Mouse (Mus musculus) R1 (cell line): ENCODE data around the gene Nemp1.

Source experiments
- DNase-seq: peaks from one replicate; pipeline ENCODE4 v3.0.0-alpha.2; 2018; ENCODE audit warnings: low read depth, low spot score

Nemp1 gene

GRCm38 (mm10) chr10:127721671-127722418 lies 55.1 kb downstream of the Nemp1 start:
- no peak for DNase-seq

- no peak for DNase-seq
Observed at GRCm38 (mm10) chr10:127724178-127724577, 57.5 kb downstream of the Nemp1 start, which contains the start of gene Tac2. Gene Tac2, plus strand, starts transcription at chr10:127724478.

- DNase-seq: no peak
Observed at GRCm38 (mm10) chr10:127725136-127725535, 58.4 kb downstream of the Nemp1 start.

GRCm38 (mm10) chr10:127728437-127728836 lies 61.7 kb downstream of the Nemp1 start:
- DNase-seq: no peak

- DNase-seq: no peak
Observed at GRCm38 (mm10) chr10:127730285-127730932, 63.7 kb downstream of the Nemp1 start.

- DNase-seq: no peak
Observed at GRCm38 (mm10) chr10:127730933-127731310, 64.2 kb downstream of the Nemp1 start.

- DNase-seq: no peak
Observed at GRCm38 (mm10) chr10:127731397-127731796, 64.7 kb downstream of the Nemp1 start.

GRCm38 (mm10) chr10:127734434-127734833 lies 67.7 kb downstream of the Nemp1 start:
- no peak for DNase-seq

- DNase-seq: no peak
Observed at GRCm38 (mm10) chr10:127736266-127736665, 69.6 kb downstream of the Nemp1 start.

- DNase-seq: no peak
Observed at GRCm38 (mm10) chr10:127736916-127737315, 70.2 kb downstream of the Nemp1 start.

- no peak for DNase-seq
Observed at GRCm38 (mm10) chr10:127737552-127737951, 70.9 kb downstream of the Nemp1 start.

- DNase-seq: peak; percentile 64
Observed at GRCm38 (mm10) chr10:127738151-127738882, 71.6 kb downstream of the Nemp1 start.

GRCm38 (mm10) chr10:127739083-127739660 lies 72.5 kb downstream of the Nemp1 start, which contains the start of gene Zbtb39:
Gene Zbtb39, plus strand, starts transcription at chr10:127739538.
- DNase-seq: peak; percentile 82

- peak; percentile 60 for DNase-seq
Observed at GRCm38 (mm10) chr10:127739661-127740161, 73.0 kb downstream of the Nemp1 start.

- peak; percentile 84 for DNase-seq
Observed at GRCm38 (mm10) chr10:127744661-127745060, 78.0 kb downstream of the Nemp1 start.

GRCm38 (mm10) chr10:127745886-127746285 lies 79.2 kb downstream of the Nemp1 start:
- DNase-seq: peak; percentile 66

- peak; percentile 59 for DNase-seq
Observed at GRCm38 (mm10) chr10:127747254-127747653, 80.6 kb downstream of the Nemp1 start.

- DNase-seq: peak; percentile 75
Observed at GRCm38 (mm10) chr10:127748847-127749612, 82.3 kb downstream of the Nemp1 start.

GRCm38 (mm10) chr10:127750136-127750777 lies 83.6 kb downstream of the Nemp1 start:
- DNase-seq: peak; percentile 61
